ENCODE assay signal across 17 mouse cellular contexts in genomic region chr16:94619301-94619700, GRCm38 (mm10).
"Had no signal": no experiment of that assay in that cellular context is flagged by ENCODE, and none has a peak within 500 bp of the region (broad histone marks: within the 10 kb centered on the region; RNA-seq: fewer than 3 reads in every experiment).

No protein-coding gene starts in this region.

- H3K4me2 ChIP-seq: lung, embryonic 14.5 days; midbrain, embryonic 12.5 days; neural tube, embryonic 13.5 days; neural tube, embryonic 15.5 days had no signal

- H3K9me3 ChIP-seq: midbrain, embryonic 10.5 days; neural tube, embryonic 13.5 days; neural tube, embryonic 15.5 days had no signal

- H3K27me3 ChIP-seq: midbrain, embryonic 12.5 days; neural tube, embryonic 13.5 days; neural tube, embryonic 15.5 days had no signal

- H3K9ac ChIP-seq: lung, embryonic 14.5 days; midbrain, embryonic 12.5 days; neural tube, embryonic 13.5 days; neural tube, embryonic 15.5 days had no signal

- H3K4me3 ChIP-seq: midbrain, embryonic 10.5 days; midbrain, embryonic 12.5 days; myocyte; neural tube, embryonic 13.5 days; neural tube, embryonic 15.5 days had no signal

- H3K36me3 ChIP-seq: neural tube, embryonic 13.5 days; neural tube, embryonic 15.5 days had no signal

- DNase-seq: lung, embryonic 14.5 days; lung, postnatal 10 days; lung, postnatal 4 days; midbrain, embryonic 14.5 days; retina, postnatal 1 day; right cerebral cortex, adult 18-20 months; right cerebral cortex, postnatal 25 days; right cerebral cortex, postnatal 4 days; spleen, adult 18-20 months; thymus, adult 18-20 months; thymus, postnatal 14 days; thymus, postnatal 36 days had no signal

- H3K27ac ChIP-seq: midbrain, embryonic 10.5 days; midbrain, embryonic 12.5 days; neural tube, embryonic 13.5 days; neural tube, embryonic 15.5 days had no signal

- H3K4me1 ChIP-seq: midbrain, embryonic 12.5 days had no signal
